Mouse (Mus musculus): ENCODE measurements at regions not wholly inside any gene's neighbourhood (a gene's known extent, or its start where the extent isn't known, plus 50 kb on each side); places are given as distances from the start of the nearest gene placed in this dataset.

GRCm38 (mm10) chr13:44415971-44416370, 313.3 kb upstream of the Jarid2 start:
- no peak for DNase-seq

DNA sequence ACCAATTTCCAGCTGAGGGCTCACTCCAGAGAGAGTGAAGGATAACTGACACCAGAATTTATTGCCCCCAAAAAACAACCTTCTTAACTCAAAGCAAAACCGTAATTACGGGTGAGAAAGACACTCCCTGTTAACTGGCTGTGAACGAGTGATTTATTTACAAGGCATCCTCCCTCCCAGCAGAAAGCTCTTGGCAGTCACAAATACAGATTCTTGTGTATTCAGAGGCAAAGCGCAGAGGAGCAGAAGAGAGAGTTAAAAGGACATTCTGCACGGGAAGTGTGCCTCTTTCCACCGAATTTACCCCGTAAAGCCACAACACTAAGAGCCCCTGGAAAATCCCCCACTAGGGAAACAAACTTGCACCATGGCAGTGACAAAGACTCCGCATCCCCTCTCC, 312.3 kb upstream of the Jarid2 start:
- DNase-seq, result no peak

- no peak for DNase-seq
These were observed 310.2 kb upstream of the Jarid2 start for GRCm38 (mm10) chr13:44419056-44419455.

DNA sequence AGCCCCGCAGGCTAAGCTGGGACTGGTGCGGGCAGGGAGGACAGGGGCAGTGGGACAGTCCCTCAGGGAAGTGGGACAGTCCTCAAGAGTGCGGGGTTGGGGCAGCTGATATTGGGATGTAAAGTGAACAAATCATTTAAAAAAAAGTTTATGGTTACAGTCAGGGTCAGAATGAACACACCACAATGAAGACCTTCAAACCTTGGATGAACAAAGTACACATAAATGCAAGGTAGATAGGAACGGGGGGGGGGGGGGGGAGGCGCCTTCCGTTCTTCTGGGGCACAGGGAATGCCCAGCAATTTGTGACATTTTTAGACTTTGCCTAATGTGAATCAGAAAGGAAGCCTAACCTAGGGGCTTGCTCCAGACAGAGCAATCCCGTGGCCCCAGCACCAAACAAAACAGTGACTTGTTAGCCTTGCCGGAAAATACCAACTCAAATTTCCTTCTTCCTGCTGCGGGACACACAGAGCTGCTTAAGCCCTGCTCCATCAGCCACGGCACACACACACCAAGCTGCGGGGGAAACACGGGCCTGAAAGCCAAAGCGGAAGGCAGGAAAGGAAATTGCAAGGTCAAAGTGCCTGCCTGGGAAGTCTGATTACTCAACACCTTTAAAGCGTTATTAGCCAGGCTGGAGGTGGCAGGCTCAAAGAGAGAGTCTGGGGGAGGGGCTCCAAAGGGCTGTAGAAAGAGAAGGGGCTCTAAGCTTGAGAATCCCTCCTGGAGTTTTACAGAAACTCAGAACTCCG, 309.6 kb upstream of the Jarid2 start:
- no peak for DNase-seq

DNA sequence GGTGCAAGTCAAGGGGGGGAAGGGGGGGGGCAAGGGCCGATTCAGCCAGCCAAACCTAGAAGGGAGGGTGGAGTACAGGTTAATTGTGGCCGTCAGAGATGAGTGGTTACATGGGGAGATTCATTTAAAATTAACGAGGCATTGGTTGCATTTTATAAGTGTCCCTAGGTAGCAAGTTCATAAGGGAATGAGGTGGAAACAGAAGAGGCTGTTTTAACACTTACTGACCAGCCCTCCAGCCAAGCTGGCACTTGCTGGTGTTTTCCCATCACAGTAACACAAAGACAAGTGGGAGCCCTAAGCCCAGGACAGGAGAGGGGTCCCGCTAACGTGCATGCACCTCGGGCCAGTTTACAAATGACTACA, 309.1 kb upstream of the Jarid2 start:
- no peak for DNase-seq

- DNase-seq, result no peak
These were observed 308.3 kb upstream of the Jarid2 start for GRCm38 (mm10) chr13:44420941-44421340.

DNA sequence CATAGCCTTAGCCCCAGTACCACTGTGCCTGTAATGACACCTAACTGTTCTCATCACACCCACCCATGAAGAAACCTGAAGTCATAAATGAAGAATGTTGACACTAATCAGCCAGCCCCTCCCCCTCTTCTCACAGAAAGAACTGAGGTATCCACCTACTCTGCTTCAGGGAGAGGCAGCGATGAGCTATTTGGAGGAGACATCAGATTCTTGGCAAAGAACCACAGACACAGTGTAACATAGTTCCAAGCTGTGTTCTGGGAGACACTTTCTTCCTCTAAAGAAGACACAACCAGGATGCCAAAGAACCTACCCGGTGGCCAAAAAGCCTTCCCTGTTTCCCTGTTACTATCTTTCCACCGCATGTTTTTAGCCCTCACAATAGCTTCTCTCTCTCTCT, 307.8 kb upstream of the Jarid2 start:
- no peak for DNase-seq

DNA sequence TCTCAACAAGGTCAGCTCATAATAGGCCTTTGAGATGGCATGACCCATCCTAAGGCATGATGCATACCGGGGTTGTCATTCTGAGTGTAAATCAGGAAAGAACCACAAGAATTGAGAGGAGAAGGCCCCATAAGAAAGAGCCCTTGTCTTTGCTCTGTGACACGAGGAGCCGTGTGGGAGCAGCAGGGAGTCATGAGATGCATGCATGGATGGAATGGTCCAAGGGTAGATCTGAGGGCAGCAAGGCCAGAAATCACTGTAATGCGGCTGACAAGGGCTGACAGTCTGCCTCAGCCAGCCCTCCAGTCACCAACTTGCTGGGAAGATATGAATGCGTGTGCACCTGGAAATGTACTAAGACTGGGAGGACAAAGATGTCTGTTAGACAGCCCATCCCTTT, 307.4 kb upstream of the Jarid2 start:
- DNase-seq, result no peak

- DNase-seq, result no peak
These were observed 298.8 kb upstream of the Jarid2 start for GRCm38 (mm10) chr13:44430492-44430891.

- no peak for DNase-seq
These were observed 291.6 kb upstream of the Jarid2 start for GRCm38 (mm10) chr13:44437709-44438108.

- DNase-seq, result no peak
These were observed 288.2 kb upstream of the Jarid2 start for GRCm38 (mm10) chr13:44441061-44441460.

DNA sequence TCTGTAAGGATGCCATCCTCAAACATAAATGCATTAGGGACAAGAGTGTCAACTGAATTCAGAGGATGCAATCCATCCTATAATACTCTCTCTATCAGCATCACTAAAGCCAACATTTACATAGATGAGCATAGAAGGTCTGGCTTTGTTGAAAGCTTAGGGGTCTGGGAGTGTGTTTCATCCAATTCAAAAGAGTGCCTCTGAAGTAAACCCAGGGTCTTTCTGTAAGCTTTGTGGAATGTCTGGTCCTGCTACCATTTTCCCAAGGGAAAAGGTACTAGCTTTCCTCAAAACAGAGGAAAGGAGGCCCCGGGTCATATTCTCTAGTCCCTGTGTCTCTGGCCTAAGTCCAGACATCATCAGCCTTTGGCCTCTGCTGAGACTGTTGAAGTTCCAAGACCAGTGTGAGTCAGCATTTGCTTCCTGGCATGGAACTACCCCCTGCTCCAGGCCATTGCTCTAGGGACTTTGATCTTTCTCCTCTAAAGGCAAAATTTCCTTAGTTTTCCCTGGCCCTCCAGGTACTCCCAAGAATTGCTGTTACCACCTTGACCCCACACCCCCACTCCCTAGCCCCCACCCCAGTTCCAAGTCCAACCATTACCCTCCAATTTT, 280.0 kb upstream of the Jarid2 start:
- no peak for DNase-seq

- DNase-seq, result no peak
These were observed 278.1 kb upstream of the Jarid2 start for GRCm38 (mm10) chr13:44451224-44451623.

- DNase-seq, result no peak
These were observed 276.1 kb upstream of the Jarid2 start for GRCm38 (mm10) chr13:44453131-44453530.

- DNase-seq, result no peak
These were observed 275.1 kb upstream of the Jarid2 start for GRCm38 (mm10) chr13:44454136-44454535.

DNA sequence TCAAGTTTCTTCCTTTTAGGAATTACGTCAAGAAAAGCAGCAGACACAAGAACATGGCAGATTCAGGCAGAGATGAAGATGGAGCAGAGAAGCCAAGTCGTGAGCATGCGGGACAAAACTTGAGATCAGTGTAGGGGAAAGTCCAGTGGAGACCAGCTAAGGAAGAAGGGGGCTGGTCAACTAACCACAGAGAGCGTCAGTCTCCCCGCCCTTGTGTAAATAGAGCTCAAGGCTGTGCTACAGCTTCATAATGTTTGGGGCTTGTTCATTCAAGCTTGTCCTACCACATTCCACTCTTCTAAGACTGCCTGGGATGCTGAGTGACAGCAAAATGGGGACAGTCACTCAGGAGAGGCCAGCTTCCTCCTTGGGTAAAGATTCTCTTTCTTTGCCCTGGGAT, 274.1 kb upstream of the Jarid2 start:
- DNase-seq, result no peak

DNA sequence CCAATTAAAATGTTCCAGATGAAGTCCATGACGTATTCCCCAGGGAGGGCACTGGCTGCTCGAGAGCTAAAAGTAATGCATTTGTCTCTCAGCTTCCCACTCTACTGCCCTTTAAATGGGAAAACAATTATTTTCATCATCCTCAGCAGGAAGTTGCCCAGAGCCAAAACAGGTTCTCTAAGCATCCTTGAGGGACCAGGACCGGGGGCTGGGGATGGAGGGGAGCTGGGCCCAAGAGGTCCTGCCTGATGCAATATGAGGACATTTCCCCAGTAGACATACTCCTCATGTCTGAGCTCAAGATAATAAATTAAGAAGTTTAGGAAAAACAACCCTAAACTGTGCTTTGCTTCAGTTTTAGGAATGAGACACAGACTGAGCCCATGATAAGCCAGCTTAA, 270.5 kb upstream of the Jarid2 start:
- no peak for DNase-seq

GRCm38 (mm10) chr13:44459148-44459547, 270.1 kb upstream of the Jarid2 start:
- DNase-seq, result no peak

DNA sequence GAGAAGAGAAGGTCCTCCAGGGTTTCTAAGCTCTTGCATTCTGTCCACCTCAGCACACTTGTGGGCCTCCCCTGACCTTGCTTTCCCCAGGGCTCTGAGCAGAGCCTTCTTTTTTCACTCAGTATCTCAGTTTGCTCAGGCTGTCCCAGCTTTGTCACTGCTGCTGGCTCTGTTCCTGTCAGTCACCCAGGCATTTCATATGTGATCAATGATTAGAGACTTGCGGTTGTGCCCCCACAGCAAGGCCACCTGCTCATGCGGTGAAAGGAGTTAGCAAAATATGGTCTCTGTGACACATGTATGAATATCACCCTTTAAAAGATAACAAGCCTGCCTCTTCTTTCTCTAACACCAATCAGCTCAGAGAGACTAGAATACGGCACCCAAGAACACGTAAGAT, 265.6 kb upstream of the Jarid2 start:
- DNase-seq, result no peak

DNA sequence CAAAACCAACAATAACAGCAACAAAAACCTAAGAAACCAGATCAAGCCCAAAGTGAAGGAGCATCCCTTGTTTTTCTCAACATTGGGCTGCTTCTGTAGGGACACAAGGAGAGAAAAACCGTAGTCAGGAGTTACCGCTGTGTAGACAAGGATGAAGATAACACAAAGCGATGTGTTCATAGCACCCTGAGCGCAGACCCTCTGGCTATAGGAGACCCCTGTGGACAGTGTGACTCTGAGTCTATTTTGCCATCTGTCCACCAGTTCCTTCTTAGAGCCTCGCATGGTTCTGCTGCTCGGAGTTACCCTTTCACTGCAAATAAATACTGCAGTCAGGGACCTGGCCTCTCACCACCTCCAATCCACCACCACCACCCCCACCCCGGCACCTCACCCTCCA, 263.7 kb upstream of the Jarid2 start:
- DNase-seq, result no peak

- no peak for DNase-seq
These were observed 260.2 kb upstream of the Jarid2 start for GRCm38 (mm10) chr13:44468963-44469674.

GRCm38 (mm10) chr13:44469675-44470074, 259.6 kb upstream of the Jarid2 start:
- DNase-seq, result no peak

DNA sequence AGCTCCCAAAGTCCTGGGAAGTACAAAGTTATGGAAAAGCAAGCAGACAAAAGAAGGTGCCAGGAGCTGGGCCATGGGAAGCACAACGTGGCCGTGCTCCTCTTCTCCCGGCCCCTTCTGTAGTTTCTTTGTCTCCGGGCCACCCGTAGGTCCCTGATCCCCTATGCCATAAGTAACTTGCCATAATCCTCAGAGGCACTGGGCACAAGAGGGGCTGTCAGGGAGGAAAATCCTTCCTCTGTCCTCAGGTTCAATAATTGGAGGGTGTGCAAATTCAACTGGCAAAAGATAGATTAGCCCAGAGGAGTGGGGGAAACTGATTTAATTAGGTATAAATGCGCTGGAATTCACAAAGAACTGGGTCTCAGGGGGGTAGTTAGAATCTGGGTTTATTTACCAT, 256.1 kb upstream of the Jarid2 start:
- no peak for DNase-seq

DNA sequence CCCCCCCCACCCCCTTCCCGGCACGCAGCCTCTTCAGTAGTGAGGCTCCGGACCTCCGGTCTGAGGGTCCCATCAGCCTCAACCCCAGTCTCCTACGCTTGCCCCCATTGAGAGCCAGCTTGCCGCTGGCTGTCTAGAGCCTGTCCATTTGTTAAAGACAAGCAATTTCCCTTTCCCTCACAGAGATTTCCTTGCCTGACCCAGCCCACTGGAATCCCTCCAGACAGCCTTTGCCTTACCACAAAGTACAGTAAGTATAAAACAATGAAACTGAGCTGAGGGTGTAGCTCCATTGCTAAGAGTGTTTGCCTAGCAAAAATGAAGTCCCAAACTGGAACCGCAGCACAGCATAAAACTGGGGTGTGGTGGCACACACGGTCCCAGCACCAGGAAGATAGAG, 252.4 kb upstream of the Jarid2 start:
- no peak for DNase-seq

Data from right cerebral cortex, postnatal 4 days (tissue).